Mouse (Mus musculus): ENCODE data around the gene Apbb1. TPM values are rescaled to one million over a fixed set of nuclear protein-coding genes. Genes with fewer than 3 reads are reported as not detected.
A peak's percentile ranks its signal among the peaks of the same experiment; 100 is the strongest.

Gene Apbb1
- polyA plus RNA-seq, 1 experiment from 2014 or later, result 255 TPM

GRCm38 (mm10) chr7:105515178-105515577 lies 66.3 kb downstream of the Apbb1 start:
- Histone ChIP-seq H3K36me3 (no peaks in the 10 kb centered on the region), H3K4me1 (0 out of 2 replicates have a peak, but pooled peaks cover 13% of the 10 kb centered on the region), H3K27me3 (no peaks in the 10 kb centered on the region), H3K4me3 (no peak overlapping the region), H3K27ac (replicated peaks) (no peak overlapping the region), H3K9ac (replicated peaks) (no peak overlapping the region), H3K4me2 (replicated peaks) (no peak overlapping the region), H3K9me3 (no peaks in the 10 kb centered on the region)
- WGBS, result 14% methylated on average over 5 of the region's 5 CpGs
- ATAC-seq (replicated peaks), result peak; percentile 44; the same call in 1 of the 2 replicates

- Histone ChIP-seq H3K4me2 (replicated peaks) (no peak overlapping the region), H3K9ac (replicated peaks) (no peak overlapping the region), H3K4me3 (no peak overlapping the region), H3K27me3 (no peaks in the 10 kb centered on the region), H3K4me1 (0 out of 2 replicates have a peak, but pooled peaks cover 13% of the 10 kb centered on the region), H3K9me3 (no peaks in the 10 kb centered on the region), H3K27ac (replicated peaks) (no peak overlapping the region), H3K36me3 (no peaks in the 10 kb centered on the region)
- peak; percentile 47 for ATAC-seq (replicated peaks)
- WGBS, result 47% methylated on average over 5 of the region's 5 CpGs
These were observed 66.9 kb downstream of the Apbb1 start for GRCm38 (mm10) chr7:105514561-105514960.

GRCm38 (mm10) chr7:105513845-105514291 lies 67.6 kb downstream of the Apbb1 start:
- H3K4me2 ChIP-seq (replicated peaks), result no peak overlapping the region
- ATAC-seq (replicated peaks), result peak; percentile 74
- no peaks in the 10 kb centered on the region for H3K36me3 ChIP-seq
- no peaks in the 10 kb centered on the region for H3K9me3 ChIP-seq
- 47% methylated on average over 5 of the region's 5 CpGs for WGBS
- H3K9ac ChIP-seq (replicated peaks), result no peak overlapping the region
- 0 out of 2 replicates have a peak, but pooled peaks cover 13% of the 10 kb centered on the region for H3K4me1 ChIP-seq
- no peaks in the 10 kb centered on the region for H3K27me3 ChIP-seq
- H3K4me3 ChIP-seq, result no peak overlapping the region
- no peak overlapping the region for H3K27ac ChIP-seq (replicated peaks)

- WGBS, result 86% methylated on average over 5 of the region's 5 CpGs
- Histone ChIP-seq H3K4me1 (0 out of 2 replicates have a peak, but pooled peaks cover 12% of the 10 kb centered on the region), H3K36me3 (no peaks in the 10 kb centered on the region), H3K4me2 (replicated peaks) (no peak overlapping the region), H3K27ac (replicated peaks) (no peak overlapping the region), H3K4me3 (no peak overlapping the region), H3K9ac (replicated peaks) (no peak overlapping the region), H3K27me3 (no peaks in the 10 kb centered on the region), H3K9me3 (no peaks in the 10 kb centered on the region)
- no peak for ATAC-seq (replicated peaks)
These were observed 71.3 kb downstream of the Apbb1 start for GRCm38 (mm10) chr7:105510143-105510542.

Other genes with a start within 250 kb of the Apbb1 start
- gene Olfr690, start 247.5 kb downstream of the Apbb1 start, polyA plus RNA-seq (2015; fragmentation: Nextera tagmentation; extraction: Ambion mirVana), result not detected in 2 replicates
- gene Olfr691, start 239.4 kb downstream of the Apbb1 start, polyA plus RNA-seq (2015; fragmentation: Nextera tagmentation; extraction: Ambion mirVana), result 0.11 TPM in 1 of 2 replicates, not detected in the other
- not detected in 2 replicates for gene Olfr692, start 213.4 kb downstream of the Apbb1 start, polyA plus RNA-seq (2015; fragmentation: Nextera tagmentation; extraction: Ambion mirVana)
- gene Gm5901, start 206.6 kb downstream of the Apbb1 start, polyA plus RNA-seq (2015; fragmentation: Nextera tagmentation; extraction: Ambion mirVana), result not detected in 2 replicates
- 50.2 and 50.6 TPM in 2 replicates for gene Fam160a2, start 181.6 kb downstream of the Apbb1 start, polyA plus RNA-seq (2015; fragmentation: Nextera tagmentation; extraction: Ambion mirVana)
- gene Cnga4, start 177.1 kb downstream of the Apbb1 start, polyA plus RNA-seq (2015; fragmentation: Nextera tagmentation; extraction: Ambion mirVana), result 0.09 and 0.11 TPM in 2 replicates
- 1.5 TPM in 2 replicates for gene Cckbr, start 155.9 kb downstream of the Apbb1 start, polyA plus RNA-seq (2015; fragmentation: Nextera tagmentation; extraction: Ambion mirVana)
- 24.2 and 25.5 TPM in 2 replicates for gene Cavin3, start 99.4 kb downstream of the Apbb1 start, polyA plus RNA-seq (2015; fragmentation: Nextera tagmentation; extraction: Ambion mirVana)
- gene Smpd1, start 27.3 kb downstream of the Apbb1 start, polyA plus RNA-seq (2015; fragmentation: Nextera tagmentation; extraction: Ambion mirVana), result 65.5 and 69.8 TPM in 2 replicates
- gene Hpx, start 18.5 kb upstream of the Apbb1 start, polyA plus RNA-seq (2015; fragmentation: Nextera tagmentation; extraction: Ambion mirVana), result 0.11 and 0.24 TPM in 2 replicates
- 69.4 and 72.3 TPM in 2 replicates for gene Trim3, start 51.9 kb upstream of the Apbb1 start, polyA plus RNA-seq (2015; fragmentation: Nextera tagmentation; extraction: Ambion mirVana)
- gene Timm10b, start 58.4 kb upstream of the Apbb1 start, polyA plus RNA-seq (2015; fragmentation: Nextera tagmentation; extraction: Ambion mirVana), result 135 and 139 TPM in 2 replicates
- 80.6 and 85.6 TPM in 2 replicates for gene Arfip2, start 58.8 kb upstream of the Apbb1 start, polyA plus RNA-seq (2015; fragmentation: Nextera tagmentation; extraction: Ambion mirVana)
- gene Gm45799, start 58.9 kb upstream of the Apbb1 start, polyA plus RNA-seq (2015; fragmentation: Nextera tagmentation; extraction: Ambion mirVana), result 6.9 and 14.7 TPM in 2 replicates
- gene Dnhd1, start 69.2 kb upstream of the Apbb1 start, polyA plus RNA-seq (2015; fragmentation: Nextera tagmentation; extraction: Ambion mirVana), result 0.42 and 0.86 TPM in 2 replicates
- gene Ilk, start 154.9 kb upstream of the Apbb1 start, polyA plus RNA-seq (2015; fragmentation: Nextera tagmentation; extraction: Ambion mirVana), result 197 and 205 TPM in 2 replicates
- 24.4 and 25.8 TPM in 2 replicates for gene Rrp8, start 155.7 kb upstream of the Apbb1 start, polyA plus RNA-seq (2015; fragmentation: Nextera tagmentation; extraction: Ambion mirVana)
- gene Taf10, start 162.7 kb upstream of the Apbb1 start, polyA plus RNA-seq (2015; fragmentation: Nextera tagmentation; extraction: Ambion mirVana), result 106 and 114 TPM in 2 replicates
- gene Tpp1, start 170.6 kb upstream of the Apbb1 start, polyA plus RNA-seq (2015; fragmentation: Nextera tagmentation; extraction: Ambion mirVana), result 33.9 and 35.1 TPM in 2 replicates
- 20.3 and 22.0 TPM in 2 replicates for gene Dchs1, start 206.0 kb upstream of the Apbb1 start, polyA plus RNA-seq (2015; fragmentation: Nextera tagmentation; extraction: Ambion mirVana)
- 191 and 194 TPM in 2 replicates for gene Mrpl17, start 229.4 kb upstream of the Apbb1 start, polyA plus RNA-seq (2015; fragmentation: Nextera tagmentation; extraction: Ambion mirVana)